Mouse (Mus musculus): ENCODE data around the gene Ebp.

- TF ChIP-seq CTCF (IDR thresholded peaks at IDR 0.05; ENCODE audit: borderline replicate concordance, insufficient read depth, low read length), result no peak
- TF ChIP-seq POLR2A (IDR thresholded peaks at IDR 0.05; ENCODE audit: low read depth, low read length), result no peak
Observed at GRCm38 (mm10) chrX:8143750-8144149, 49.6 kb downstream of the Ebp start.
